Mouse (Mus musculus) cortical plate, adult 2 months (tissue): ENCODE data around the gene Hnrnpa0.

Source experiments
- CTCF ChIP-seq: fragments of 200-500 bp; IDR thresholded peaks from 2 replicates; pipeline ENCODE4 v1.5.1; 2011; ENCODE audit warnings: mild to moderate bottlenecking, control low read depth, low read length; ENCODE audit not compliant: insufficient read depth; ENCODE audit errors: extremely low read depth
- POLR2A ChIP-seq: fragments of 200-500 bp; IDR thresholded peaks from 2 replicates; pipeline ENCODE4 v1.6.1; 2011; ENCODE audit warnings: mild to moderate bottlenecking, low read length, control low read depth; ENCODE audit not compliant: insufficient read depth; ENCODE audit errors: extremely low read depth

DNA sequence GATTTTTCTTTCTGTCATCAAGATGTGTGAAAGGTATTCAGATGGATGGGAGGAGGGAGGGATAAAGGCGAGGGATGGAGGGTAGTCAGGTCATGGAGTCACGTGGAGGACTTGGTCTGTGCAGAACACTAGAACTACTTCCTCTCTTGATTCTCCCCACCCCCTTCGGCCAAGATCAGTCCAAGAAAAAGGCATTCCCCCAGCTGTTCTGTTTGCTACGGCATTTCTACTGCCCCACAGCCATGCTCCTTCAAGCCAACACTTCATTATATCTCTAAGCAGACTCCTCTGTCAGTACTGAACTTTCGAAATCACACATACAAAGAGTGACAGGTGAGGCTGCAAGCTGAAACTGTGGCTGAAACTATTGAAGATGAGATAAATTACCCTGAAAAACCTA, 45.3 kb downstream of the Hnrnpa0 start:
- TF ChIP-seq CTCF (no peak), POLR2A (no peak)
